Mouse (Mus musculus) WW6 (cell line): ENCODE results near the gene Cnot8.

Source experiments
- DNase-seq: peaks from one replicate; pipeline ENCODE4 v3.0.0-alpha.2; 2013; ENCODE audit warnings: low read depth, low spot score

Cnot8 gene

DNA sequence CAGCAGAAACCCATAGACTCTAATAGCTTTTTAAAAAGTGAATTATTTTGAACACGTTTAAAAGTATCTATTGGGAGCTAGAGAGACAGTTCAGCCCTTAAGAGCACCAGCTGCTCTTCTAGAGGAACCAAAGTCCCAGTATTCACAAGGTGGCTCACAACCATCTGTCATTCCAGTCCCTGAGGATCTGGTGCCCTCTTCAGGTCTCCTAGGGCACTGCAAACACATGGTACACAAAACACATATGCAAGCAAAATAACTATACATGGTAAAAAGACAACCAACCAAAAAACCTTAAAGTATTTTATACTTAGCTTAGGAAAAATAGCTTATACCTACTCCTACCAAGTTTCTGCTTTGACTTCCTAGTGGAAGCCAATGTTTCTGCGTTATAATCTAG, 61.1 kb downstream of the Cnot8 start:
- peak; percentile 33 for DNase-seq

DNA sequence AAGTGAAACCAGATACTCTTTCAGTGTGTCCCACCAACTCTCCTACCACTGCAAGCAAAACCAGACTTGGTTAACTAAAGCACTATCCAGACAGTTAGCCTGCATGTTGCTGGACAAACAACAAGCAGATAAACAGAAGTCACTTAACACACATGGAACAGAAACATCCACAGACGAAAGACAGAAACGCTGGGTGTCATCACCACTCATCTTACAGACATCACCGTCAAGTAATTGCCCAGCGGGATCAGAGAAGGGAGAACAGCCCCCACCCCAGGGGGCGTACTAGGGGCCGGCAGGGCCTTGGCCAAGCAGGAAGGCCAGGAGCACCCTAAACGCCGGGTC, 63.8 kb downstream of the Cnot8 start:
- DNase-seq: peak; percentile 16
